Mouse (Mus musculus): ENCODE data around the gene Ager.

Gene Ager

DNA sequence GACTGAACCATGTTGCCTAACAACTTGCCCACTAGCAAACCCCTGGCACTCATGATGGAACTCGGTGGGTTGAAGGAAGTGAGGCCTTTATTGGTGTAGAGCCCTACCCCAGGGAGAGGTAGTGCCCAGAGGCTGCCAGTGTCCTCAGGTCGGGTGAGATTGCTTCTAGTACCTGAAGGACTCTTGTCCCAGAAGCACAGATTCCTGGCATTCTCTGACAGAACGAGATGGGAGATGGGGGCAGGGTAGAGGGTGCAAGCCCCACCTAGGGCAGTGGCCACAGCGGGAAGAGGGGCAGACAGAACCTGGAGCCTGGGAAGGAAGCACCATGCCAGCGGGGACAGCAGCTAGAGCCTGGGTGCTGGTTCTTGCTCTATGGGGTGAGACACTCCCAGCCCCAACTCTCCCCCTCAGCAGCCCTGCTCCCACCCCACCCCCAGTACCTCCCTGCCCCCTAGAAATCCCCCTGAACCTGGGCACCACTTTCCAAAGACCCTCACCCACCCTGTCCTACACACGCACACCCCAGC is at the start of gene Ager:
Gene Ager, plus strand, starts transcription at position 297 of the 530 bp plus-strand sequence.
- DNase-seq (ENCODE audit: low read depth): no peak

DNA sequence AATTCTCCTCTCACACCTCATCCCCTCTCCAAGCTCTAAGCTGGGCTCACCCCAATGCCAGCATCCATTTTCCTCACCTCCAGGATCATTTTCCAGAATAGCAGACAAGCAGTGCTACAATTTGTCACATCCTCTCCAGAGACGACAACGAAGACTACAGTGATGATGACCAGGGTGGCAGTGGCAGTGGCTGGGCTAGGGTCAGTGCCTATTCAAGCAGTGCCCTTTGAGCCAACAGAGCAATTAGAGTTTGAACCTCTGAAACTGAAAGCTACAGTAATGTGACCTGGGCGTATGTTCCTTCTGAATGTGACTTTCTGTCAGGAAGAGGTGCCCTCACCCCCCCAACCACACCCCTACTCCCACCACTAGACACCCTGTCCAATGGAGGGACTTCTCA is 48.5 kb upstream of the Ager start:
- DNase-seq (ENCODE audit: low read depth): no peak

DNA sequence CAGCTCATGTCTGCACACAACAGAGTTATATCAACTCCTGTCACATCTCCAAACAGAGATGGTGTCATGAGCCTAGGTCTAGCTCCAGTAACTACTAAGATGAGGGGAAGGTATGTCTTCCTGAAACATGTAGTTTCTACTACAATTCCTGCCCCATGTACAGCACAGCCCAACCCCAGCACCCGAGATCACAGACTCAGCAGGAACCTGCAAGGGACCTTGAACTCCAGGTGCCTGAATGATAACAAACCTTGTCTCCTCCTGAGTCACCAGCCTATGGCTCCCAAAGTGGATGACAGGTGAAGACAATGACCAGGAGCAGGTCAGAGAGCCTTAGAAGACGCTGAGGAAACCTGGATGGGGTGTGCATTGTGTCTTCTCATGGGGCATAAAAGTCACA is 47.8 kb upstream of the Ager start:
- no peak for DNase-seq (ENCODE audit: low read depth)

DNA sequence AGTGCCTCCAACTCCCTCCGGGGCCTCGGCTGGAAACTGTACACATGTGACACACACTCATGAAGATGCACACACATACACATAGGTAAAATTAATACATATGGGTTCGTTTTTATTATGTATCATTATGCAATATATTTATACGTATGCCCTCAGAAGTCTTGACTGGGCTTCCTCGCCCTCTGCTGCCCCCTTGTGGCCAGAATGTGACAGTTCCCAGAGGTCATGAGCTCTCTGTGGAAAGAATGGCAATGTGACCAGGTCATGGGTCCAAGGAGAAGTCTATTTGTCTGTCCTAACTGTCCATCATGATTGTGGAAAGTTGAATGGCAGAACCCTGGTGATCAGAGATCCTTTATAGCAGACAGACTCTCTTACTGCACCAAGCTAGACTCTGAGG is 42.2 kb upstream of the Ager start:
- peak; percentile 81 for DNase-seq (ENCODE audit: low read depth)

DNA sequence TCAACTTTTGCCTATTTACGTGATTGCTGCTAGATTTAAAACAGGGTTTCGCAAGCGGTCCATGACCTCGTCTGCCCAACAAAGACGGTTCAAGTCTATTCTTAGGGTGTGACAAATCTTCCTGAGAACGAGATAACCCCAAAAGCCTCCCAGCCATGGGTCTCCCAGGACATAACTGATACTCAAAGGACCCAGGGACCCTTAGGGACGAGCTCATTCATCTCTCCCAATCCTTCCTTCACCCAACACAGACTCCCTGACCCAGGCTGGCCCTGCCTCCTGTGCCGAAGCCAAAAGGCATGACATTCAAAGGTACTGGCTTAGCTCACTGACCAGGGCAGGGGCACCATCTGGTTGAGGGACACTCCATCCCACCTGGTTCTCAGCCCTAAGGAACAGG is 41.3 kb upstream of the Ager start:
- DNase-seq (ENCODE audit: low read depth): no peak

DNA sequence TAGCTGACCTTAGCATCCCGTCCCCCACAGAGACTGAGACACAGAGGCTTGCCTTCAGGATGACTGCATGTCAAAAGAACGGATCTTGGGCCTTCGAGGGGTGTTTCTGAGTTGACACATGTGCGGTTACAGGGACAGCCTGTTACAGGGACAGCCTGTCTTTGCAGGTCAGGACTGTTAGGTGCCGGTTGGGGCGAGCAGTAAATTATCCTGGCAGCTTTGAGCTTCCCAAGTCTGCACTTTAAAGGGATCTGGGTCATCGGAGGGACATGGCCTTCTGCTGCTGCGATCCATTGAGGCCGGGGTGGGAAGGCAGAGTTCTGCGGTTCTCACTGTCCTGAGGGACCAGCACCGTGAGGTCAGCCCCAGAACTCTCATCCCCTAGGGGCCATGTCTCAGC is 40.3 kb upstream of the Ager start:
- DNase-seq (ENCODE audit: low read depth): no peak

DNA sequence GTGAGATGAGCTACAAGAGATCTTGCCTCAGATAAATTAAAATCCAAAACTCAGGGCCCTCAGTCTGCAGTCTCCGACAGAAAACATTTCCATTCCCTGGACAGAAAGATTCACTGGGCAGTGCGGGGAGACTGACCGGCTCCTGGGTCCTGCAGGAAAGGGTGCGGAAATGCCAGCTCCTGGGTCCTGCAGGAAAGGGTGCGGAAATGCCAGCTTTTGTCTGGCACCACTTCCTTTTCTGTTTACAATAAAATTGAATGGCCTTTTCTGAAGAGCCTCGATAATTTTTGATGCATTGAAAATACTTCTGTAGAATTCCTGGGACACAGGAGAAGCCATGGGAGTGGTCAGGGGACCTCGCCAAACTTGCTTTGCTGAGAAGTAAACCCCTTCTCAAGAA is 38.5 kb upstream of the Ager start:
- DNase-seq (ENCODE audit: low read depth): no peak

DNA sequence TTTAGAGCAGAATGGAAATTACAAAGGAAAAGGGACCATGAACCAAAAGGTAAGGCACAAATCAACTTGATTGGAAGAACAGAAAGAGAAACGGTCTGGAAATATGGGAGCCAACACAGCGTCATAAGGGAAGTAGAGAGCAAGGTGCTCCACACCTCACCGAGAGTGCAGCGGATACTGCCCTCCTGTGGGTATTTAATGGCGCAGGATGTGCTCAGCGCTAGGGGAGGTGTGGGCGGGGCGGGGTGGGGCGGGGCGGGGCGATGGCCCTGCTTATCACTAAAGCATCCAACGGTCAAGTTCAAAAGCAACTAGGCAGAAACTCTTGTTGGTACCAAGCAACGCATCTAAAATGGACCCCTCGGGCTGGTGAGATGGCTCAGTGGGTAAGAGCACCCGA is 37.8 kb upstream of the Ager start:
- no peak for DNase-seq (ENCODE audit: low read depth)

DNA sequence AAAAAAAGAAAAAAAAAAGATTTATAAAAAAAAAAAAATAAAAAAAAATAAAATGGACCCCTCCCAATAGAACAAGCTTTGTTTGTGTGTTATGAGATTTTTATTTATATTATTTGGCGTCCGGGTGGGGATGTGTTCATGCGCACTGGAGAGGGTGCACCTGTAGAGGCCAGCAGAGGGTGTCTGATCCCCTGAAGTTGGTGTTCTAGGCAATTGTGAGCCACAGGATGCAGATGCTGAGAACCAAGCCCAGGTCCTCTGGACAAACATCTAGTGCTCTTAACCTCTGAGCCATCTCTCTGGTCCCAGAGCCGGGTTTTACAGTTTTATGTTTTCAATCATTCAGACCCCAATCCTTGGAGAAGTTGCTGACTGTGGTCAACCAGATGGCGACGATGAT is 37.2 kb upstream of the Ager start:
- DNase-seq (ENCODE audit: low read depth): no peak

DNA sequence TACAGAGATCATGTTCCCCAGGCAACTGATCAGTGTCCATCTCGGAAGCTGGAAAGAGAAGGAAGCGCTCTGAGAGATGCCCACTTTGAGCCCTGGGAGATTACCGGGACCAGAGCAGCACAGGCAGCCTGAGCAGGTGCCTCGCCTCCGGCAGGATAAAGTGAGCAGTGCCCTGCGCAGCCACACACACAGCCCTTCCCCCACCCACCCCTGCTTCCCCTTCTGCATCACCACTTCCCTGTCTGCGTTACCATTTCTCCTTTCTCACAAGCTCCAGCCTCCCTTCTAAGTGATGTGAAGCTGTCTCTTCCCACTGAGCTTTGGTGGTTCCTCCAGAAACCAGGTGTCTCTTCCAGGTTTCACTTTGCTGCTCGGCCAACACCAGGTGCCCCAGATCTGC is 36.5 kb upstream of the Ager start:
- DNase-seq (ENCODE audit: low read depth): no peak

DNA sequence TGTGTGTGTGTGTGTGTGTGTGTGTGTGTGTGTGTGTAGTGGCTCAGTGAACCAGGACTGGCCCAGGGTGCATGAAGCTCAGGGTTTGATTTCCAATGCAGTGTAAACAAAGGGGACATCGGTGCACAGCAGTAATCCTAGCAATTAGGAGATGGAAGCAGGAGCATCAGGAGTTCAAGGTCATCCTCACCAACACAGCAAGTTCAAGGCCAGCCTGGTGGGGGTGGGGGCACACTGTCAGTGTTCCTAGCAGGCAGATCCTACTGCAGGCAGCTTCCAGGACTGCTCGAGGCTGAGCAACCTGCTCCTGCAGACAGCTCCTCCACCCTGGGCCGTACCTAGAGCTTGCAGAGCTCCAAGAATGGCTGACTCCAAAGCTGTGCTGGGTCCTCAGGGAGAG is 35.1 kb upstream of the Ager start:
- DNase-seq (ENCODE audit: low read depth): no peak

DNA sequence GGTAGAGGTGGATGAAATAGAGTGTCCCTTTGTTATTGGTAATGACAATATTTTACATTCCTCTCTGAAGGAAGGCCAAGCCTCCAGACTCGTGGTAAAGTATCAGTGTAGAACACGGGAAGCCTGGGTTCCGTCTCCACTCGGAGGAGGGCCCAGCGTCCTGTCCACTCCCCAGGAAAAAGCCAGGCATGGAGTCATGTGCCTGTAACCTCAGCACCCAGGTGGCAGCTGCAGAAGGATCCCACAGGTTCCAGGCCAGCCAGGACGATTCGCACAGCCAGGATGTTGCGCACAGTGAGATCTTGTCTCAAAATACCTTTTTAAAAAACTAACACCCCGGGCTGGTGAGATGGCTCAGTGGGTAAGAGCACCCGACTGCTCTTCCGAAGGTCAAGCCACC is 34.3 kb upstream of the Ager start:
- DNase-seq (ENCODE audit: low read depth): no peak

DNA sequence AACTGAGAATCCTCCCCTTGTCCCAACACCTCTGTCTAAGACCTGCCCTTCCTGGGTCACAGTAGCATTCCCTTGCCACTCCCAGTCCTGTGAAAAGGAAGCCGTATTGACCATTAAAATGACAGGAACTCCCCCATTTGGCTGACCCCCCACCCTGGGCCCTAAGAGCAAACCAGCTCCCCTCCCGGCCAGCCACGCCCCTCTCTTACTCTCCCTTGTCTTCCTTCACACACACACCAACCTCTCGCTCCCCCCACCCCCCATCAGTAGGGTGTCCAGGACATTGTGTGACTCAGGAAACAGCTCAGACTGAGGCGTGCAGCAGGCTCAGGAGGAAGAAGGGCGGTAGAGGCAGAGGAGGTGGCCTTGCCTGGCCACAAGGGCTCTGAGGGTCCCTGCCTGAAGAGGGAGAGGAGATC is 33.6 kb upstream of the Ager start, which contains the start of gene Notch4:
Gene Notch4, plus strand, starts transcription at position 266 of the 419 bp plus-strand sequence.
- DNase-seq (ENCODE audit: low read depth): no peak

DNA sequence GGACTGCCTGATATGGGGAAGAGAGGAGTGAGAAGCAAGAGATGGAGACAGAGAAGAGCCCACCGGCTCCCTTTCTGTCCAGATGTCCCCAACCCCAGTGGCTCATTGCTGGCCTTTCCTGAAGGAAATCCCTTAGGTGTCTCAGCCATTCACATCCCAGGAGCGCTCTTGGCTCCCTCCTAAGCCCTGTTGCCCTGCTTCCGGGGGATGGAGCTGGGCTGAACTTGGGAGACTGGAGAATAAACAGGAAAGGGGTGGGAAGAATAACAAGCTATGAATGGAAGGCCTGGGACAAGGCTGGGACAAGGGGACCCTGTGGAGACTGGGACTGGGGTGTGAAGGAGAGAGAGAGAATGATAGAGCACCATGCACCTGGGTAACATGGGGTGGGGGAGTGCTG is 32.9 kb upstream of the Ager start:
- DNase-seq (ENCODE audit: low read depth): no peak

DNA sequence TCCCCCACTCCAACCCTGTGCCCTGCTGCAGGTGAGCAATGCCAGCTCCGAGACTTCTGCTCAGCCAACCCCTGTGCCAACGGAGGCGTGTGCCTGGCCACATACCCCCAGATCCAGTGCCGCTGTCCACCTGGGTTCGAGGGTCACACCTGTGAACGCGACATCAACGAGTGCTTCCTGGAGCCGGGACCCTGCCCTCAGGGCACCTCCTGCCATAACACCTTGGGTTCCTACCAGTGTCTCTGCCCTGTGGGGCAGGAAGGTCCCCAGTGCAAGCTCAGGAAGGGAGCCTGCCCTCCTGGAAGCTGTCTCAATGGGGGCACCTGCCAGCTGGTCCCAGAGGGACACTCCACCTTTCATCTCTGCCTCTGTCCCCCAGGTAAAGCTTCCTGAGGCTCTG is 30.4 kb upstream of the Ager start:
- no peak for DNase-seq (ENCODE audit: low read depth)

DNA sequence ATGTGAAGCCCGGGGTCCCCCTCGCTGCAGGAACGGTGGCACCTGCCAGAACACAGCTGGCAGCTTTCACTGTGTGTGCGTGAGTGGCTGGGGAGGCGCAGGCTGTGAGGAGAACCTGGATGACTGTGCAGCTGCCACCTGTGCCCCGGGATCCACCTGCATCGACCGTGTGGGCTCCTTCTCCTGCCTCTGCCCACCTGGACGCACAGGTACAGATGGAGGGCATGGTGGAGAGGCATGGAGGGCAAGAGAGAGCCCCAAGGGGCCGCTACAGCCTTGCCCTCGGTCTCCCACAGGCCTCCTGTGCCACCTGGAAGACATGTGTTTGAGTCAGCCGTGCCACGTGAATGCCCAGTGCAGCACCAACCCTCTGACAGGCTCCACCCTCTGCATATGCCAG is 29.2 kb upstream of the Ager start:
- no peak for DNase-seq (ENCODE audit: low read depth)

DNA sequence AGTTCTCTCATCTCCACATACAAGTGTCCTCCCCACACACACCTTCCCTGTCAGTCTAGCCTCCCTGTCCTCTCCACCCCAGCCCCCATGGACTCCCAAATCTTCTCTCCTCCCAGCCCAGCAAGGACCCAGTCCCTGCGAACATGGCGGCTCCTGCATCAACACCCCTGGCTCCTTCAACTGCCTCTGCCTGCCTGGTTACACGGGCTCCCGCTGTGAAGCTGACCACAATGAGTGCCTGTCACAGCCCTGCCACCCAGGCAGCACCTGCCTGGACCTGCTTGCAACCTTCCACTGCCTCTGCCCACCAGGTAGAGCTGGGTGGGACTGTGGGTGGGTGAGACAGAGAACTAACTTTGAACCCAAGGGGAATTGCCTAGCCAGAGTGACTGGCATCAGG is 27.7 kb upstream of the Ager start:
- no peak for DNase-seq (ENCODE audit: low read depth)

DNA sequence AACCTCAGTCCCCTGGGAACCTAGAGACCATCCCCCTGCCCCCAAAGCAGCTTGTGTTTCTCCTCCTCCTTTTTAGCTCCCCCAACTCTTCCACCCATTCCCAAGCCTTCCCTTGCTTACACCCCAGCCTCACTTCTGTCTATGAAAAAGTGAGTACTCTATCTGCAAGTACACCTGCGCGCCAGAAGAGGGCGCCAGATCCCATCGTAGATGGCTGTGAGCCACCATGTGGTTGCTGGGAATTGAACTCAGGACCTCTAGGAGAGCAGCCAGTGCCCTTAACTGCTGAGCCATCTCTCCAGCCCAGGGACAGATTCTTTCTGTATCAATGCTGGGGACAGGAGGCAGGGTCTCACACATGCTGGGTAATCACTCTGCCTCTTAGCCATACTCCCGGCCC is 25.8 kb upstream of the Ager start:
- no peak for DNase-seq (ENCODE audit: low read depth)

DNA sequence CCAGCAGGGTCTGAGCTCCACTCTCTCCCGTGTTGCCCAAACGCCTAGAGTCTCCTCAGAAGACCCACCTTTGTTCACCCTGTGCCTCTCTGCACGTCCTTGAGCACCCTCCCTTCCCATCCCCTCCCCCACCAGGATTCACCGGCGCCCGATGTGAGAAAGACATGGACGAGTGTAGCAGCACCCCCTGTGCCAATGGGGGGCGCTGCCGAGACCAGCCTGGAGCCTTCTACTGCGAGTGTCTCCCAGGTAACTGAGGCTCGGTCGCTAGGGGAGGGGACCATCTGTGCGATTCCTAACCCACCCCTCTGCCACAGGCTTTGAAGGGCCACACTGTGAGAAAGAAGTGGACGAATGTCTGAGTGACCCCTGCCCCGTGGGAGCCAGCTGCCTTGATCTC is 25.3 kb upstream of the Ager start:
- DNase-seq (ENCODE audit: low read depth): no peak

DNA sequence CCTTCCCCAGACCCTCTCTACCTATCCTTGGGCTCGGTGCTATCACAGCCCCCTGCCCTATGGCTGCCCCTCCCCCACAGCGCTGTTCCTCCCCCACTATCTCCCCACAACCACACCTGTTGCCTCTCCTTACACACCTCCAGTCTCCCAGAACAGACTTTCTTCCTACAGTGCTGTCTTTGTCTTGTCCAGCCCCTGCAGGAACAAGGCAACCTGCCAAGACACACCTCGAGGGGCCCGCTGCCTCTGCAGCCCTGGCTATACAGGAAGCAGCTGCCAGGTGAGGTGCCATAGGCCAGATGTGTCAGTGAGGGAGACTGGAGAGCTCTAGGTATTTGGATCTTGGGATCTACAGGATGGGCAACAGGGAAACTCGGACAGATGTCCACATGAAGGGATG is 21.1 kb upstream of the Ager start:
- no peak for DNase-seq (ENCODE audit: low read depth)

DNA sequence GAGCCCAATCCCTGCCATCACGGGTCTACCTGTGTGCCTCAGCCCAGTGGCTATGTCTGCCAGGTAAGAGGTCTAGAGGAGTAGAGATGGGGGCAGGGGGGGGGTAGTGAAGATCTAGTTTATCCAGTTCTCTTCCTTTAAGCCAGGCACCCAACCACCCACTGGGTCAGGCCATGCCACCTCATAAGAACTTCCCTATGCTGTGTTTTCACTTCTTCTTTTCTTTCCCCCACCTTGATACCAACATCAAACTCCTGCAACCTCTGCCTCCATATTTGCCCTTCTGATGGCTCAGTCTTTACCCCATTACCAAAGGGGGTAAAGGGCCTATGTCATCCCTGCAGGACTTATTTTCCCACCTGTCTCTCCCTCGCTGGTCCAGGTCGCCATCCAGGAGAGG is 19.6 kb upstream of the Ager start:
- no peak for DNase-seq (ENCODE audit: low read depth)

DNA sequence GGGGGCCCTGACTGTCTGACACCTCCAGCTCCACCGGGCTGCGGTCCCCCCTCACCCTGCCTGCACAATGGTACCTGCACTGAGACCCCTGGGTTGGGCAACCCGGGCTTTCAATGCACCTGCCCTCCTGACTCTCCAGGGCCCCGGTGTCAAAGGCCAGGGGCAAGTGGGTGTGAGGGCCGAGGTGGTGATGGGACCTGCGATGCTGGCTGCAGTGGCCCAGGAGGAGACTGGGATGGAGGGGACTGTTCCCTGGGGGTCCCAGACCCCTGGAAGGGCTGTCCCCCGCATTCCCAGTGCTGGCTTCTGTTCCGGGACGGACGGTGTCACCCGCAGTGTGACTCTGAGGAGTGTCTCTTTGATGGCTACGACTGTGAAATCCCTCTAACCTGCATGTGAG is 15.1 kb upstream of the Ager start:
- no peak for DNase-seq (ENCODE audit: low read depth)

DNA sequence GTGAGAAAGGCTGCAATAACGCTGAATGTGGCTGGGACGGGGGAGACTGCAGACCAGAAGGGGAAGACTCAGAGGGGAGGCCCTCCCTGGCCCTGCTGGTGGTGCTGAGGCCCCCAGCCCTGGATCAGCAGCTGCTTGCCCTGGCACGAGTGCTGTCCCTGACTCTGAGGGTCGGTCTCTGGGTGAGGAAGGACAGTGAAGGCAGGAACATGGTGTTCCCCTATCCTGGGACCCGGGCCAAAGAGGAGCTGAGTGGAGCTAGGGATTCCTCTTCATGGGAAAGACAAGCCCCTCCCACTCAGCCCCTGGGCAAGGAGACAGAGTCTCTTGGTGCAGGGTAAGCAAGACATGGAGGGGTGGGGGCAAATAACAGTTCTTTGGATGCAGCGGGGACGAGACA is 14.3 kb upstream of the Ager start:
- DNase-seq (ENCODE audit: low read depth): no peak

DNA sequence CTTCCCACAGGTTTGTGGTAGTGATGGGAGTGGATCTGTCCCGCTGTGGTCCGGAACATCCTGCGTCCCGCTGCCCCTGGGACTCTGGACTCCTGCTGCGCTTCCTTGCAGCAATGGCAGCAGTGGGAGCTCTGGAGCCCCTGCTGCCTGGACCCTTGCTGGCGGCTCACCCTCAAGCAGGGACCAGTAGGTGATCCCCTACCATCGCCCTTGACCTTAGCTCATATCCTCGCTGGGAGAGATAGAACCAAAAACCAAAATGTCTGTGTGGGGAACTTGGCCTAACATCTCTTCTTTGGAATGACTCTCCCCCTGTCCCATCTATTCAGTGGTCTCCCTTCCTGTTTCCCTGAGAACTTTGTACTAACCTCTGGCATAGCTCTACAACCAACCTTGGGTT is 13.8 kb upstream of the Ager start:
- DNase-seq (ENCODE audit: low read depth): no peak

DNA sequence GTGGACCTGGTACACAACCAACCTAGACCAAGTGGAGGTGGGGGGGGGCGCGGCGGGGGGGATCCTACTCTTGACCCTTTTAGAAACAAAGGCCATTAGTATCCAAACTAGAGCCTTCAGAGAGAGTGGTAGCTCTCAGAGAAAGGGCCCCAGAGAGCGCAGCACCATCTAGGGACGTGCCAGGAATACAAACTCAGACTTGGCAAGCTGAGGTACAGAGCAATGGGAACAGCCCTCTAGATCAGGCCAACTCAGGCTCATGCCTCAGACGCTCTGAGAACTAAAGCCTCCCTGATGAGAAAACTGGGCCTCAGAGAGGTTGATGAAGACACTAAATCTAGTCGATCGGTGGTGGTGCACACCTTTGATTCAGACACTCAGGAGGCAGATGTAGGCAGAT is 12.5 kb upstream of the Ager start:
- DNase-seq (ENCODE audit: low read depth): no peak

All from NIH3T3 (cell line).